Mouse (Mus musculus): Measurements from ENCODE around the gene Snx12.
A peak's percentile ranks its signal among the peaks of the same experiment; 100 is the strongest.
"Not testable (repeated sequence)": the region's sequence is repeated elsewhere in the genome, so short reads cannot be mapped to it uniquely, and the experiment has no call there.

Gene Snx12

GRCm38 (mm10) chrX:101131992-101132791 lies 90.2 kb downstream of the Snx12 start:
- DNase-seq = peak; percentile 83

GRCm38 (mm10) chrX:101131001-101131400 lies 91.4 kb downstream of the Snx12 start:
- DNase-seq = no peak

GRCm38 (mm10) chrX:101128559-101128958 lies 93.8 kb downstream of the Snx12 start:
- DNase-seq = no peak

- peak; percentile 89 for DNase-seq
These were observed 95.4 kb downstream of the Snx12 start for GRCm38 (mm10) chrX:101126977-101127376.

- peak; percentile 92 for DNase-seq
These were observed 95.8 kb downstream of the Snx12 start for GRCm38 (mm10) chrX:101126474-101126955.

- no peak for DNase-seq
These were observed 101.8 kb downstream of the Snx12 start for GRCm38 (mm10) chrX:101120546-101120945.

- DNase-seq = no peak
These were observed 136.4 kb downstream of the Snx12 start, which contains the start of gene Slc7a3 for GRCm38 (mm10) chrX:101085920-101086319. Gene Slc7a3 (minus strand): TSS chrX:101086020.

- DNase-seq = not testable (repeated sequence)
These were observed 137.2 kb downstream of the Snx12 start for GRCm38 (mm10) chrX:101085211-101085610.

- DNase-seq = no peak
These were observed 138.2 kb downstream of the Snx12 start for GRCm38 (mm10) chrX:101084192-101084591.

- DNase-seq = no peak
These were observed 157.1 kb downstream of the Snx12 start for GRCm38 (mm10) chrX:101065245-101065644.

GRCm38 (mm10) chrX:101063503-101063902 lies 158.9 kb downstream of the Snx12 start:
- no peak for DNase-seq

- DNase-seq = no peak
These were observed 162.8 kb downstream of the Snx12 start, which contains the start of gene Tex11 for GRCm38 (mm10) chrX:101059541-101059940. Gene Tex11 (minus strand): TSS chrX:101059667.

Data from heart, adult 11 months (tissue).